Mouse (Mus musculus) C2C12 (cell line): ENCODE measurements around the gene Phf13.

ENCODE experiments used
- CEBPB ChIP-seq: IDR thresholded peaks from one replicate; pipeline ENCODE4 v1.6.1; 2011; ENCODE audit warnings: low read depth, mild to moderate bottlenecking, control low read depth, moderate library complexity
- CTCF ChIP-seq: IDR thresholded peaks from one replicate; pipeline ENCODE4 v1.5.1; 2011; ENCODE audit not compliant: control insufficient read depth, insufficient read depth, insufficient read length
- MYOD1 ChIP-seq: IDR thresholded peaks from one replicate; pipeline ENCODE4 v1.6.1; 2011; ENCODE audit warnings: low read depth; ENCODE audit not compliant: control insufficient read depth, insufficient read length
- MYOG ChIP-seq: IDR thresholded peaks from one replicate; pipeline ENCODE4 v1.6.1; 2011; ENCODE audit not compliant: control insufficient read depth, insufficient read length; ENCODE audit errors: extremely low read depth
- USF1 ChIP-seq: IDR thresholded peaks from one replicate; pipeline ENCODE4 v1.6.1; 2011; ENCODE audit warnings: low read depth, mild to moderate bottlenecking, control low read depth, moderate library complexity

DNA sequence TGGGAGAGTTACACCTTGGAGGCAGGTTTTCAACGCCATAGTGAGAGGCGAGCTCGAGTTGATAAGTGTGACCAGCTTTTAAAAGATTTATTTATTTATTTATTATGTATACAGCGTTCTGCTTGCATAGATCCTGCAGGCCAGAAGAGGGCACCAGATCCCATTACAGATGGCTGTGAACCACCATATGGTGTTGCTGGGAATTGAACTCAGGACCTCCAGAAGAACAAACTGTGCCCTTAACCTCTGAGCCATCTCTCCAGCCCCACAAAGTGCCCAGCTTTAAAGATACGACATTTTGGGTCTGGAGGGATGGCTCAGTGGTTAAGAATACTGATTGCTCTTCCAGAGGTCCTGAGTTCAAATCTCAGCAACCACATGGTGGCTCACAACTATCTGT lies 33.0 kb upstream of the Phf13 start:
- TF ChIP-seq CTCF: no peak
- TF ChIP-seq MYOD1: no peak
- no peak for TF ChIP-seq CEBPB
- no peak for TF ChIP-seq MYOG
- TF ChIP-seq USF1: no peak
